Mouse (Mus musculus) small intestine, adult 2 months (tissue): ENCODE data around the gene Acvr1b.

Experiments used
- CTCF ChIP-seq: fragments of 200-500 bp; IDR thresholded peaks from 2 replicates; pipeline ENCODE4 v1.5.1; 2012; ENCODE audit warnings: low read depth, mild to moderate bottlenecking, control low read depth, inconsistent platforms, low read length, moderate library complexity, mixed read lengths; ENCODE audit not compliant: insufficient replicate concordance, insufficient read length; ENCODE audit errors: extremely low read depth
- POLR2A ChIP-seq: fragments of 200-500 bp; IDR thresholded peaks from 2 replicates; pipeline ENCODE4 v1.6.1; 2012; ENCODE audit warnings: low read depth, mild to moderate bottlenecking, control low read depth, inconsistent platforms, low read length, moderate library complexity

- TF ChIP-seq CTCF (no peak), POLR2A (no peak)
Observed at GRCm38 (mm10) chr15:101198850-101199249, 25.0 kb downstream of the Acvr1b start.
